Mouse (Mus musculus): ENCODE data around the gene Enoph1. TPM values are rescaled to one million over a fixed set of nuclear protein-coding genes. Genes with fewer than 3 reads are reported as not detected.

Enoph1 gene
- polyA plus RNA-seq, 1 experiment from 2014 or later: 48.1 TPM

- Histone ChIP-seq H3K27me3 (no peaks in the 10 kb centered on the region), H3K4me2 (no peak overlapping the region), H3K9ac (no peak overlapping the region), H3K36me3 (no peaks in the 10 kb centered on the region), H3K4me1 (no peaks in the 10 kb centered on the region), H3K9me3 (replicated peaks) (0 out of 2 replicates have a peak, but pooled peaks cover 3% of the 10 kb centered on the region), H3K4me3 (replicated peaks) (no peak overlapping the region), H3K27ac (no peak overlapping the region)
- no peak for ATAC-seq (replicated peaks; ENCODE audit: low FRiP score)
Measured at GRCm38 (mm10) chr5:100020089-100020488, 19.7 kb upstream of the Enoph1 start.

- ATAC-seq (replicated peaks; ENCODE audit: low FRiP score): no peak
- Histone ChIP-seq H3K9ac (no peak overlapping the region), H3K27ac (no peak overlapping the region), H3K9me3 (replicated peaks) (0 out of 2 replicates have a peak, but pooled peaks cover 3% of the 10 kb centered on the region), H3K4me3 (replicated peaks) (no peak overlapping the region), H3K4me2 (no peak overlapping the region), H3K27me3 (no peaks in the 10 kb centered on the region), H3K4me1 (no peaks in the 10 kb centered on the region), H3K36me3 (no peaks in the 10 kb centered on the region)
- WGBS: 74% methylated on average over 5 of the region's 5 CpGs
Measured at GRCm38 (mm10) chr5:100024403-100024802, 15.4 kb upstream of the Enoph1 start.

GRCm38 (mm10) chr5:100024868-100025267, 14.9 kb upstream of the Enoph1 start:
- ATAC-seq (replicated peaks; ENCODE audit: low FRiP score): no peak
- no peak overlapping the region for H3K4me2 ChIP-seq
- no peaks in the 10 kb centered on the region for H3K27me3 ChIP-seq
- H3K36me3 ChIP-seq: no peaks in the 10 kb centered on the region
- 69% methylated on average over 1 of the region's 1 CpGs for WGBS
- no peak overlapping the region for H3K27ac ChIP-seq
- H3K9me3 ChIP-seq (replicated peaks): 0 out of 2 replicates have a peak, but pooled peaks cover 3% of the 10 kb centered on the region
- no peak overlapping the region for H3K4me3 ChIP-seq (replicated peaks)
- H3K4me1 ChIP-seq: 0 out of 2 replicates have a peak, but pooled peaks cover under 1% of the 10 kb centered on the region
- no peak overlapping the region for H3K9ac ChIP-seq

DNA sequence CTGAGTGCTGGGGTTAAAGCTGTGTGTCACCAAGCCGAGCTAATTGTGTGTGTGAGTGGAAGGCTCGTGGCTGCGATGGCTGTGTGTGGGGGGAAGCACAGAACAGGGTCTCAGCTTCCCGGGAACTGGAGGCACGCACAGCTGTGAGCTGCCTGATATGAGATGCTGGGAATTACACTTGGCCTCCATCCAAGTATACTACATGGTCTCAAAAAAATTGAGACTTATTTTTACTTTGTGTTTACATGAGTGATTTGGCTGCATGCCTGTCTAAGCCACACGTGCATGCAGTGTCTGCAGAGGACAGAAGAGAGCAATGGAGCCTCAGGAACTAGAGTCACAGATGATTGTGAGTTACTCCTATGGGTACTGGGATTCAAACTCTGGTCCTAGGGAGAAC, 9.7 kb upstream of the Enoph1 start:
- 0 out of 2 replicates have a peak, but pooled peaks cover 10% of the 10 kb centered on the region for H3K4me1 ChIP-seq
- no peak overlapping the region for H3K4me2 ChIP-seq
- ATAC-seq (replicated peaks; ENCODE audit: low FRiP score): peak; percentile 76
- H3K9me3 ChIP-seq (replicated peaks): no peaks in the 10 kb centered on the region
- H3K4me3 ChIP-seq (replicated peaks): no peak overlapping the region
- no peak overlapping the region for H3K9ac ChIP-seq
- H3K36me3 ChIP-seq: peaks cover 36% of the 10 kb centered on the region
- 15% methylated on average over 6 of the region's 6 CpGs for WGBS
- no peaks in the 10 kb centered on the region for H3K27me3 ChIP-seq
- peak overlapping the region; percentile 42; the same call in 1 of the 2 replicates for H3K27ac ChIP-seq

DNA sequence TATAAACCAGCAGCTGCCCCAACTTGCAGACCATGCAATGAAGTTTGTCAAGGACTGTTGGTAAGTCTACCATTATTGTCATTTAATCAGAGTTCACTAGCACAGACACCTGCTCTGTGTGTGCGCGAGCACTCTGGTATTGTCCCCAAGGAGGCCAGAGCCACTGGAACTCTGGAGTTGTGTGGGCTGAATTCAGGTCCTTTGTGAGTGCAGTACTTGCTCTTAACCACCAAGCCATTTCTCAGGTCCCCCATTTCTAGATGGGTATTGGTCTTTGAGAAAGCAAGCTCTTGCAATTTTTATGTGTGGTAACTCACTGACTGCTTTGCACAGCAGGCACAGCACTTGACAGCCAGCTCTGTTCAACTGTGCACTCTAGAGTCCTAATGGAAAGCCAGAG, 7.7 kb upstream of the Enoph1 start:
- no peak for ATAC-seq (replicated peaks; ENCODE audit: low FRiP score)
- Histone ChIP-seq H3K27me3 (no peaks in the 10 kb centered on the region), H3K9ac (no peak overlapping the region), H3K4me2 (no peak overlapping the region), H3K36me3 (peaks cover 55% of the 10 kb centered on the region), H3K4me3 (replicated peaks) (no peak overlapping the region), H3K4me1 (peaks cover 24% of the 10 kb centered on the region), H3K27ac (no peak overlapping the region), H3K9me3 (replicated peaks) (no peaks in the 10 kb centered on the region)
- WGBS: 91% methylated on average over 2 of the region's 2 CpGs

- Histone ChIP-seq H3K4me3 (replicated peaks) (no peak overlapping the region), H3K36me3 (peaks cover 58% of the 10 kb centered on the region), H3K4me2 (no peak overlapping the region), H3K4me1 (peaks cover 27% of the 10 kb centered on the region), H3K27ac (no peak overlapping the region), H3K9ac (no peak overlapping the region), H3K27me3 (no peaks in the 10 kb centered on the region), H3K9me3 (replicated peaks) (no peaks in the 10 kb centered on the region)
- WGBS: 76% methylated on average over 3 of the region's 3 CpGs
- ATAC-seq (replicated peaks; ENCODE audit: low FRiP score): 0 out of 2 replicates have a peak, but pooled peaks have one; percentile 33
Measured at GRCm38 (mm10) chr5:100032646-100033045, 7.1 kb upstream of the Enoph1 start.

GRCm38 (mm10) chr5:100035950-100036349, 3.8 kb upstream of the Enoph1 start:
- Histone ChIP-seq H3K36me3 (peaks cover 58% of the 10 kb centered on the region), H3K9ac (no peak overlapping the region), H3K27ac (no peak overlapping the region), H3K27me3 (no peaks in the 10 kb centered on the region), H3K4me2 (peak overlapping the region; percentile 80), H3K4me1 (peaks cover 28% of the 10 kb centered on the region), H3K4me3 (replicated peaks) (peak overlapping the region; percentile 97), H3K9me3 (replicated peaks) (no peaks in the 10 kb centered on the region)
- ATAC-seq (replicated peaks; ENCODE audit: low FRiP score): no peak
- WGBS: 29% methylated on average over 7 of the region's 7 CpGs

GRCm38 (mm10) chr5:100036681-100037080, 3.1 kb upstream of the Enoph1 start:
- Histone ChIP-seq H3K4me3 (replicated peaks) (peak overlapping the region; percentile 97), H3K9me3 (replicated peaks) (no peaks in the 10 kb centered on the region), H3K36me3 (peaks cover 55% of the 10 kb centered on the region), H3K27me3 (no peaks in the 10 kb centered on the region), H3K9ac (peak overlapping the region; percentile 100; the same call in 1 of the 2 replicates), H3K4me1 (peaks cover 35% of the 10 kb centered on the region), H3K27ac (no peak overlapping the region), H3K4me2 (peak overlapping the region; percentile 80)
- ATAC-seq (replicated peaks; ENCODE audit: low FRiP score): no peak
- WGBS: 8% methylated on average over 7 of the region's 7 CpGs

- under 1% methylated on average over 45 of the region's 45 CpGs for WGBS
- peaks cover 38% of the 10 kb centered on the region for H3K4me1 ChIP-seq
- no peaks in the 10 kb centered on the region for H3K27me3 ChIP-seq
- no peaks in the 10 kb centered on the region for H3K9me3 ChIP-seq (replicated peaks)
- peak overlapping the region; percentile 97 for H3K4me3 ChIP-seq (replicated peaks)
- ATAC-seq (replicated peaks; ENCODE audit: low FRiP score): peak; percentile 34
- H3K27ac ChIP-seq: peak overlapping the region; percentile 99
- H3K9ac ChIP-seq: peak overlapping the region; percentile 100
- peaks cover 46% of the 10 kb centered on the region for H3K36me3 ChIP-seq
- H3K4me2 ChIP-seq: peak overlapping the region; percentile 80
Measured at GRCm38 (mm10) chr5:100037965-100038713, 1.6 kb upstream of the Enoph1 start.

DNA sequence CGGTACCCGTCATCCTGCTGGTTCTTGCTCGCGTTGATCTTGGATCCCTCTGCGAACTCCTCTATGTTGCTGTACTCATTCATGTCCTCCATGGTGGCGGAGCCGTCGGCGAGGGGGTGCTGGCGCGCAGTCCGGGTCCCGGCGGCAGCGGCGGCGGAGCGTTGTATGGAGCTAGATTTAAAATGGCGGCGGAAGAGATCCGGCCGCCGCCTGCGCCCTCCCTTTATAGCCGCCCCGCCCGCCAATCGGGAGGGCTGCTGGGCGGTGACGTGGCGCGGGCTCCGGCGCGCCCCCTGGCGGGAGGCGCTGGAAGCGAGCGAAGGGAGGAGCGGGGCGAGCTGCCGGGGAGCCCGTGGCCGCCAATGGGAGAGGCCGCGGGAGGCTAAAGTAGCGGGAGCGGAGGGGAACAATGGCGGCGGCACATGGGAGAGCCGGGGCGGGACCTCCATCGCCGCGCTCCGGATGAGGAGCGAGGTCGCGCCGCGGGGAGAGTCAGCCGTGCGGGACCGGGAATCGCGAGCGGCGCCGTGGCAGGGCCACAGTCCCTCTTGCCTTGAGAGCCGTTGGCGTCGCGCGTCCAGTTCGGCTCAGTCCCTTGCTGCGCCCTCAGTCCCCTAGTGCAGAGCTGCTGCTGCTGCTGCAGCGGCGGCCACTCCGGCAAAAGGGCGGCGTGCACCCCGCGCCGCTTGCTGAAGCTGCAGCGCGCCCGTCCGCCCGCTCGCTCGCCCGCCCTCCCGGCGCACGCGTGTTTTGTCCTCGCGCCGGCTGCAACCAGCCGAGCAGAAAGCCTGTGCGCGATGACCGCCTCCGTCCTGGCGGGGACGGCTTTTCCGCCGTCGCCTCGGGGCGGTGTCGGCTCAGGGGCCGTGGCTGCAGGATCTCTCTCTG, 827 bp upstream of the Enoph1 start:
- Histone ChIP-seq H3K4me2 (peak overlapping the region; percentile 88), H3K4me3 (replicated peaks) (peak overlapping the region; percentile 97), H3K4me1 (peaks cover 37% of the 10 kb centered on the region), H3K9ac (peak overlapping the region; percentile 100), H3K36me3 (peaks cover 42% of the 10 kb centered on the region), H3K27ac (peak overlapping the region; percentile 99), H3K27me3 (no peaks in the 10 kb centered on the region), H3K9me3 (replicated peaks) (no peaks in the 10 kb centered on the region)
- WGBS: under 1% methylated on average over 110 of the region's 113 CpGs
- ATAC-seq (replicated peaks; ENCODE audit: low FRiP score): peak; percentile 79

DNA sequence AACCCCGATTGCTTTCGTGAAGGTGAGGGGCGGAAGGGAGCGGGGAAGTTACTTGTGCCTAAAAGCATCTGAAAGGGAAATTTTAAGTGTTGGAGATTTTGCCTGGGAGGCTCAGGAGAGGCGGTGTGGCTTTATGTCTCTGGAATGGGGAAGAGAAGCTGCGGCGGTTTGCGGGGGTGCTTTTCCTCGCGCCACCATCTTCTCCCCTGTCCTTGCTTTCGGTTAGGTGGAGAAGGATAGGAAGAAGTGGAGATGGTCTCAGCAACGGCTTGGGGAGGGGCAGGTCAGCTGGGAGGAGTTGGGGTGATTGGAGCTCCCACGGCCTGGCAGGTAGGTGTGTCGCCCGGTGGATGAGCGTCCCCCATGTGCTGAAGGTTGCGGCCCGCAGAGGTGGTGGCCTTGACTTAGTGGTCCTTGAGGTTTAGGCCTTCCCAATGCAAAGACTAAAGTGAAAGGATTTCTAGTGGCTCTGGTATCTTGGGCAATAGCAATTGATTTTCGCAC, 548 bp downstream of the Enoph1 start:
- Histone ChIP-seq H3K4me2 (peak overlapping the region; percentile 88), H3K4me3 (replicated peaks) (peak overlapping the region; percentile 97), H3K9ac (peak overlapping the region; percentile 100), H3K36me3 (peaks cover 29% of the 10 kb centered on the region), H3K4me1 (peaks cover 34% of the 10 kb centered on the region), H3K27ac (peak overlapping the region; percentile 99), H3K27me3 (no peaks in the 10 kb centered on the region), H3K9me3 (replicated peaks) (no peaks in the 10 kb centered on the region)
- no peak for ATAC-seq (replicated peaks; ENCODE audit: low FRiP score)
- WGBS: 1% methylated on average over 19 of the region's 19 CpGs

GRCm38 (mm10) chr5:100041272-100041671, 1.5 kb downstream of the Enoph1 start:
- no peaks in the 10 kb centered on the region for H3K9me3 ChIP-seq (replicated peaks)
- H3K36me3 ChIP-seq: peaks cover 21% of the 10 kb centered on the region
- H3K4me1 ChIP-seq: peaks cover 27% of the 10 kb centered on the region
- 73% methylated on average over 4 of the region's 4 CpGs for WGBS
- H3K27me3 ChIP-seq: no peaks in the 10 kb centered on the region
- H3K27ac ChIP-seq: no peak overlapping the region
- ATAC-seq (replicated peaks; ENCODE audit: low FRiP score): no peak
- H3K9ac ChIP-seq: no peak overlapping the region
- peak overlapping the region; percentile 97; the same call in 1 of the 2 replicates for H3K4me3 ChIP-seq (replicated peaks)
- H3K4me2 ChIP-seq: peak overlapping the region; percentile 88

Data from kidney, embryonic 15.5 days (tissue).